Mouse (Mus musculus): ENCODE data around the gene Pecam1.
A peak's percentile ranks its signal among the peaks of the same experiment; 100 is the strongest.
"Not testable (repeated sequence)": the region's sequence is repeated elsewhere in the genome, so short reads cannot be mapped to it uniquely, and the experiment has no call there.

Pecam1 gene

GRCm38 (mm10) chr11:106622056-106622455 is 128.4 kb downstream of the Pecam1 start:
- DNase-seq, result no peak

- DNase-seq, result not testable (repeated sequence)
These were observed 131.7 kb downstream of the Pecam1 start for GRCm38 (mm10) chr11:106618768-106619167.

GRCm38 (mm10) chr11:106617821-106618580 is 132.4 kb downstream of the Pecam1 start:
- no peak for DNase-seq

- DNase-seq, result no peak
These were observed 134.9 kb downstream of the Pecam1 start for GRCm38 (mm10) chr11:106615561-106615960.

- DNase-seq, result no peak
These were observed 136.1 kb downstream of the Pecam1 start for GRCm38 (mm10) chr11:106614339-106614645.

GRCm38 (mm10) chr11:106613638-106614338 is 136.6 kb downstream of the Pecam1 start:
- no peak for DNase-seq

GRCm38 (mm10) chr11:106612961-106613637 is 137.3 kb downstream of the Pecam1 start, which contains the start of gene Tex2:
Tex2 (minus strand) TSS chr11:106613423.
- peak; percentile 98 to 99 for DNase-seq

GRCm38 (mm10) chr11:106612209-106612960 is 138.0 kb downstream of the Pecam1 start:
- DNase-seq, result peak; percentile 67 to 72

GRCm38 (mm10) chr11:106609731-106610130 is 140.7 kb downstream of the Pecam1 start:
- no peak for DNase-seq

GRCm38 (mm10) chr11:106607316-106607715 is 143.1 kb downstream of the Pecam1 start:
- no peak for DNase-seq

- peak in 1 of 2 experiments; percentile 39 for DNase-seq
These were observed 144.4 kb downstream of the Pecam1 start for GRCm38 (mm10) chr11:106606042-106606441.

Data from cerebellum, postnatal 25 days (tissue).